Mouse (Mus musculus) lung, postnatal 0 days (tissue): ENCODE data around the gene Hs6st2.

ENCODE experiments used
- CTCF ChIP-seq: IDR thresholded peaks from 2 replicates; pipeline ENCODE4 v1.5.1; 2016; ENCODE audit warnings: antibody characterized with exemption, mild to moderate bottlenecking
- EP300 ChIP-seq: IDR thresholded peaks from 2 replicates; pipeline ENCODE4 v1.6.1; 2016; ENCODE audit warnings: antibody characterized with exemption, mild to moderate bottlenecking, control low read depth

DNA sequence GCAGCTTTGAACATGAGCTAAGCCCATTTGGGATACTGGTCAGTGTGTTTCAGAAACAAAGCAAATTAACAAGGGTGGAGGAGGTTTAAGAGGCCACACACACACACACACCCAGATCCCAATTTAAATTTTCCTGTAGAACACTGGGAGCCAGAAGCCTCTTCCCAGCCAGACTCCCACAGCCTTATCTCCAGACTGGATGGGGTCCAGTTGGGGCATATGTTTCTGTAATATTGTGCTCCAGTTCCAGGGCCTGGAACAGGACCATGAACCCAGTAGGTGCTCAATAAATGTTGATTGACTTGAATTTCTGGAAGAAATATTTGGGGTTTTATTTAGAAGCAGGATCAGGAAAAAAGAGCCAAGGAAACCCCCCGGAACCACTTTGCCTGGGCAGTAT lies 176.0 kb downstream of the Hs6st2 start:
- TF ChIP-seq CTCF (no peak), EP300 (no peak)
